Mouse (Mus musculus): ENCODE results near the gene Cryzl1. TPM values are rescaled to one million over a fixed set of nuclear protein-coding genes. Genes with fewer than 3 reads are reported as not detected.

Gene Cryzl1
- total and polyA plus RNA-seq, 3 experiments, result 19.2 to 26.0 (median 22.2) TPM

GRCm38 (mm10) chr16:91768586-91768985 is 39.8 kb upstream of the Cryzl1 start:
- Histone ChIP-seq H3K79me2 (replicated peaks; ENCODE audit: control insufficient read depth, insufficient read depth, low read length) (peaks cover 6% of the 10 kb centered on the region; the same call in 1 of the 2 replicates), H3K36me3 (ENCODE audit: control insufficient read depth, insufficient read depth, low read length) (no peaks in the 10 kb centered on the region), H3K27me3 (ENCODE audit: control insufficient read depth, insufficient read depth, low read length) (no peaks in the 10 kb centered on the region), H3K4me3 (no peak overlapping the region), H3K4me1 (ENCODE audit: control insufficient read depth, insufficient read depth, low read length) (peaks cover 11% of the 10 kb centered on the region), H3K9ac (ENCODE audit: low read depth, low read length) (no peak overlapping the region), H3K27ac (peak overlapping the region; percentile 38; the same call in 1 of the 2 replicates)
- no peak for TF ChIP-seq POLR2A (IDR thresholded peaks at IDR 0.05; ENCODE audit: insufficient read depth, low read depth, low read length)
- WGBS, result 82% methylated on average over 6 of the region's 6 CpGs
- intact Hi-C loops (cut with DNase I), result no loop called here
- DNase-seq, result peak; percentile 46 to 55

- H3K79me2 ChIP-seq (replicated peaks; ENCODE audit: control insufficient read depth, insufficient read depth, low read length), result peaks cover 8% of the 10 kb centered on the region
- peaks cover 3% of the 10 kb centered on the region for H3K36me3 ChIP-seq (ENCODE audit: control insufficient read depth, insufficient read depth, low read length)
- intact Hi-C loops (cut with DNase I), result no loop called here
- H3K27me3 ChIP-seq (ENCODE audit: control insufficient read depth, insufficient read depth, low read length), result no peaks in the 10 kb centered on the region
- TF ChIP-seq EP300 (IDR thresholded peaks at IDR 0.05; ENCODE audit: insufficient read depth, low read depth, low read length) (0 out of 2 replicates have a peak, but pooled peaks have one; percentile 36), CTCF (IDR thresholded peaks at IDR 0.05) (no peak)
- 35% methylated on average over 11 of the region's 11 CpGs for WGBS
- H3K9ac ChIP-seq (ENCODE audit: low read depth, low read length), result no peak overlapping the region
- peak overlapping the region; percentile 69 for H3K27ac ChIP-seq
- peak; percentile 70 to 81 for DNase-seq
- no peak overlapping the region for H3K4me3 ChIP-seq
- H3K4me1 ChIP-seq (ENCODE audit: control insufficient read depth, insufficient read depth, low read length), result peaks cover 13% of the 10 kb centered on the region
These were observed 38.5 kb upstream of the Cryzl1 start for GRCm38 (mm10) chr16:91767165-91767701.

- no peak for DNase-seq
- H3K4me3 ChIP-seq, result no peak overlapping the region
- no peak overlapping the region for H3K27ac ChIP-seq
- H3K27me3 ChIP-seq (ENCODE audit: control insufficient read depth, insufficient read depth, low read length), result no peaks in the 10 kb centered on the region
- no peak overlapping the region for H3K9ac ChIP-seq (ENCODE audit: low read depth, low read length)
- H3K79me2 ChIP-seq (replicated peaks; ENCODE audit: control insufficient read depth, insufficient read depth, low read length), result peaks cover 5% of the 10 kb centered on the region; the same call in 1 of the 2 replicates
- intact Hi-C loops (cut with DNase I), result no loop called here
- H3K4me1 ChIP-seq (ENCODE audit: control insufficient read depth, insufficient read depth, low read length), result peaks cover 17% of the 10 kb centered on the region
- 90% methylated on average over 15 of the region's 15 CpGs for WGBS
- peaks cover 7% of the 10 kb centered on the region for H3K36me3 ChIP-seq (ENCODE audit: control insufficient read depth, insufficient read depth, low read length)
- TF ChIP-seq CTCF (IDR thresholded peaks at IDR 0.05) (no peak), EP300 (IDR thresholded peaks at IDR 0.05; ENCODE audit: insufficient read depth, low read depth, low read length) (no peak), POLR2A (IDR thresholded peaks at IDR 0.05; ENCODE audit: insufficient read depth, low read depth, low read length) (no peak)
These were observed 37.0 kb upstream of the Cryzl1 start for GRCm38 (mm10) chr16:91765816-91766210.

GRCm38 (mm10) chr16:91765121-91765815 is 36.5 kb upstream of the Cryzl1 start:
- Histone ChIP-seq H3K4me3 (no peak overlapping the region), H3K27ac (no peak overlapping the region), H3K4me1 (ENCODE audit: control insufficient read depth, insufficient read depth, low read length) (peaks cover 17% of the 10 kb centered on the region), H3K9ac (ENCODE audit: low read depth, low read length) (no peak overlapping the region), H3K79me2 (replicated peaks; ENCODE audit: control insufficient read depth, insufficient read depth, low read length) (peaks cover 5% of the 10 kb centered on the region; the same call in 1 of the 2 replicates), H3K27me3 (ENCODE audit: control insufficient read depth, insufficient read depth, low read length) (no peaks in the 10 kb centered on the region), H3K36me3 (ENCODE audit: control insufficient read depth, insufficient read depth, low read length) (peaks cover 7% of the 10 kb centered on the region)
- intact Hi-C loops (cut with DNase I), result no loop called here
- 93% methylated on average over 15 of the region's 15 CpGs for WGBS
- DNase-seq, result no peak
- no peak for TF ChIP-seq CTCF (IDR thresholded peaks at IDR 0.05)
- no peak for TF ChIP-seq POLR2A (IDR thresholded peaks at IDR 0.05; ENCODE audit: insufficient read depth, low read depth, low read length)
- no peak for TF ChIP-seq EP300 (IDR thresholded peaks at IDR 0.05; ENCODE audit: insufficient read depth, low read depth, low read length)

GRCm38 (mm10) chr16:91764414-91764813 is 35.6 kb upstream of the Cryzl1 start:
- 66% methylated on average over 6 of the region's 6 CpGs for WGBS
- peaks cover 7% of the 10 kb centered on the region for H3K36me3 ChIP-seq (ENCODE audit: control insufficient read depth, insufficient read depth, low read length)
- H3K9ac ChIP-seq (ENCODE audit: low read depth, low read length), result no peak overlapping the region
- no peak for TF ChIP-seq EP300 (IDR thresholded peaks at IDR 0.05; ENCODE audit: insufficient read depth, low read depth, low read length)
- TF ChIP-seq CTCF (IDR thresholded peaks at IDR 0.05), result no peak
- TF ChIP-seq POLR2A (IDR thresholded peaks at IDR 0.05; ENCODE audit: insufficient read depth, low read depth, low read length), result no peak
- no peak for DNase-seq
- peaks cover 16% of the 10 kb centered on the region for H3K4me1 ChIP-seq (ENCODE audit: control insufficient read depth, insufficient read depth, low read length)
- H3K27ac ChIP-seq, result no peak overlapping the region
- no peaks in the 10 kb centered on the region for H3K27me3 ChIP-seq (ENCODE audit: control insufficient read depth, insufficient read depth, low read length)
- intact Hi-C loops (cut with DNase I), result no loop called here
- H3K4me3 ChIP-seq, result no peak overlapping the region
- H3K79me2 ChIP-seq (replicated peaks; ENCODE audit: control insufficient read depth, insufficient read depth, low read length), result peaks cover 5% of the 10 kb centered on the region

GRCm38 (mm10) chr16:91763975-91764374 is 35.2 kb upstream of the Cryzl1 start:
- no peak overlapping the region for H3K27ac ChIP-seq
- H3K79me2 ChIP-seq (replicated peaks; ENCODE audit: control insufficient read depth, insufficient read depth, low read length), result peaks cover 5% of the 10 kb centered on the region
- DNase-seq, result no peak
- TF ChIP-seq CTCF (IDR thresholded peaks at IDR 0.05) (no peak), POLR2A (IDR thresholded peaks at IDR 0.05; ENCODE audit: insufficient read depth, low read depth, low read length) (no peak), EP300 (IDR thresholded peaks at IDR 0.05; ENCODE audit: insufficient read depth, low read depth, low read length) (no peak)
- H3K4me1 ChIP-seq (ENCODE audit: control insufficient read depth, insufficient read depth, low read length), result peaks cover 14% of the 10 kb centered on the region
- no peaks in the 10 kb centered on the region for H3K27me3 ChIP-seq (ENCODE audit: control insufficient read depth, insufficient read depth, low read length)
- intact Hi-C loops (cut with DNase I), result no loop called here
- 63% methylated on average over 6 of the region's 6 CpGs for WGBS
- H3K36me3 ChIP-seq (ENCODE audit: control insufficient read depth, insufficient read depth, low read length), result peaks cover 7% of the 10 kb centered on the region
- H3K9ac ChIP-seq (ENCODE audit: low read depth, low read length), result no peak overlapping the region
- H3K4me3 ChIP-seq, result no peak overlapping the region
